14 mouse cellular contexts compared by ENCODE assay signal in genomic region chr12:29089634-29090033, GRCm38 (mm10).
DNase-seq lines count a peak whose midpoint lies in the region; ATAC-seq lines count a peak whose summit lies in the region.
"Had no signal": no experiment of that assay in that cellular context is flagged by ENCODE, and none has a peak within 500 bp of the region (broad histone marks: within the 10 kb centered on the region; RNA-seq: fewer than 3 reads in every experiment).

No protein-coding gene starts in this region.

- no peak overlapping the region for H3K4me2 ChIP-seq in kidney, embryonic 15.5 days
- H3K4me2 ChIP-seq: embryonic facial prominence, embryonic 15.5 days; lung, embryonic 14.5 days had no signal

- no peaks in the 10 kb centered on the region for H3K36me3 ChIP-seq in kidney, embryonic 15.5 days
- H3K36me3 ChIP-seq: embryonic facial prominence, embryonic 15.5 days had no signal

- H3K4me3 ChIP-seq in kidney, embryonic 15.5 days (replicated peaks), result no peak overlapping the region
- H3K4me3 ChIP-seq: embryonic facial prominence, embryonic 15.5 days had no signal

- ATAC-seq in kidney, embryonic 15.5 days (replicated peaks; ENCODE audit: low FRiP score), result peak; percentile 93
- ATAC-seq: forebrain, embryonic 14.5 days had no signal

- WGBS in kidney, embryonic 15.5 days, result 42% methylated on average over 3 of the region's 3 CpGs

- peaks cover 8% of the 10 kb centered on the region; the same call in 1 of the 2 replicates for H3K4me1 ChIP-seq in kidney, embryonic 15.5 days
- H3K4me1 ChIP-seq: embryonic facial prominence, embryonic 15.5 days had no signal

- peak overlapping the region; percentile 15; the same call in 1 of the 2 replicates for H3K27ac ChIP-seq in kidney, embryonic 15.5 days
- H3K27ac ChIP-seq: embryonic facial prominence, embryonic 15.5 days had no signal

- no peaks in the 10 kb centered on the region for H3K27me3 ChIP-seq in kidney, embryonic 15.5 days
- H3K27me3 ChIP-seq: CH12.LX; embryonic facial prominence, embryonic 15.5 days had no signal

- H3K9ac ChIP-seq in kidney, embryonic 15.5 days, result no peak overlapping the region
- H3K9ac ChIP-seq: embryonic facial prominence, embryonic 15.5 days; lung, embryonic 14.5 days had no signal

- DNase-seq in cerebellum, postnatal 14 days, result peak; percentile 24 to 45
- no peak for DNase-seq in cerebellum, adult 8-10 months
- no peak for DNase-seq in kidney, postnatal 25 days
- DNase-seq in Muller cell, postnatal 12 days (ENCODE audit: inconsistent ontology term), result peak; percentile 74
- DNase-seq in kidney, postnatal 4 days, result peak; percentile 58
- no peak for DNase-seq in layer of hippocampus, postnatal 10 days (ENCODE audit: low spot score in 2 of 2)
- no peak for DNase-seq in heart, adult 8-10 months (ENCODE audit: low spot score)
- DNase-seq: cerebellum, adult 11 months; liver had no signal

- H3K9me3 ChIP-seq in kidney, embryonic 15.5 days (replicated peaks), result no peaks in the 10 kb centered on the region
- H3K9me3 ChIP-seq: embryonic facial prominence, embryonic 15.5 days had no signal

Comparison
In these comparisons a context has a peak if more than half of its experiments do, and no peak if none do; other contexts are left out.
1. DNase-seq: peak in cerebellum, postnatal 14 days (2 of 2), Muller cell, postnatal 12 days (single experiment) and kidney, postnatal 4 days (2 of 2); none in cerebellum, adult 8-10 months (single experiment), kidney, postnatal 25 days (0 of 2), layer of hippocampus, postnatal 10 days (0 of 2) and heart, adult 8-10 months (single experiment).